Mouse (Mus musculus): ENCODE measurements at regions not wholly inside any gene's neighbourhood (a gene's known extent, or its start where the extent isn't known, plus 50 kb on each side); places are given as distances from the start of the nearest gene placed in this dataset.

DNA sequence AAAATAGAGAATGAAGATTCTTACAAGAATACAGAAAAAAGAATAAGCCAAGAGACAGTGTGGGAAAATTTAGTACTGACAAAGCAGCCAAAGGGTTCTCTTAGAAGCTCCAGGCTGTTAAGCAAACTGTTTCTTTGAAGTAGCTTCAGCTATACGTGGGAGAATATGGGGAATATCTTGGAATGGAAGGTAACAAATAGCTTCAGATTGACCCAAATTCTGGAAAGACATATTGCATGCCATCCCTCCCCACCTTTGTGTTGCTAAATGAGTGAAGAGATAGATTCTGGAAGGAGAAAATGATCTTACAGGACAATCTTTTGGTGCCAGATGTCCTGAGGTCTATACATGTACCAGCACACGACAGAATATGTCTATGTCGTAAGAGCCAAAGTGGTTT is 591.9 kb upstream of the Cdh6 start:
- DNase-seq (ENCODE audit: inconsistent ontology term) = no peak

DNA sequence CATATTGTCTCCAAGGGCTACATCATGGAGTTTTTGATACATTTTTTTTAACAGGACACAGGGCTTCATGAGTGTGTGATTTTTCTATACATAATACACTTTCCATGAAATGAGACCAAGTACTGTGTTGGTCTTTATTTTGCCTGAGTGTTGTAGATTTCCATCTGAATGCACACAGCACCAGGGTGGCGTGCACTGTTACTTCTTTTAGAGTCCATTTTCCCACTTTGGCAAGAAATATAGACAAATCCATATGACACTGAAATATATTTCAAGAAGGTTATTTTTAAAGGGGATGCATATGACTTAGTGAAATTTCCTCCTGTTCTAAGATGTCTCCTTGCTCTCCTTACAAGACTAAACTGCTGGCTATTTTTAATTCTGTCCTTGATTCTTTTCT is 591.1 kb upstream of the Cdh6 start:
- DNase-seq (ENCODE audit: inconsistent ontology term) = no peak

DNA sequence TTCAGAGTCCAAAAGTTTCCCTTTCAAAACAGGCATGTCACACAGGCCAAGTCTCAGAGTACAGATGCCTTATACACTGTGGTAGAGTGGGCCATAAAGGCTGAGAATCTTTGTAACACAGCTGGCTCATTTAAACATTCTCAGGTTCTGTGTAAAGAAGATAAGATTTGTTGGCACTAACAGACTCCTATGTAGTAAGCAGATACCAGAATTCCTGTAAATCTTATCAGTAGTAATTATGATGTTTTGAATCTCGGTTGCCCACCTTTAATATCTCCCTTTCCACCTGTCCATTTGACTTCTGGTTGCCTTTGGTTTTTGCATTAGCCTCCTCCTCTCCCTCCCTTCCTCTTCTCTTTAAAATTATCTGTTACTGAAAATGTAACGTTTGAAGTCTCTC is 573.1 kb upstream of the Cdh6 start:
- no peak for DNase-seq (ENCODE audit: inconsistent ontology term)

DNA sequence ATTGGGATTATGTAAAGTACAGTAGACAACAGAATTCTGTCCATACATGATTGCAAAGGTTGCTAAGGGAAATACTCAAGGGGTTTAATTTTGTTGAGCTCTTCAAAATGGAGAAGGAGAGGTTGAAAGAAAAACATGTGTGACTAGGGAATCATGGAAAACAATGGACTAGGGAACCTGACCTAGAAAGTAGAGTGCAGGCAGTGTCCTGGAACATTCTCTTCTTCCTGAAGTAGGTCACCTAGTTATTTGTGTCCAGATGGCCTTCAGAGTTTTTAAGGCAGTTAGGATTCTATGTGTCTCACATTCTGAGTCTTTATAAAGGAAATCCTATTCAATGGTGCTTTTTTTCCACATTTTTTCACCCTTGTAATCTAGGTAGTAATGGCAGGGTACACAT is 532.8 kb upstream of the Cdh6 start:
- peak; percentile 6 for DNase-seq (ENCODE audit: inconsistent ontology term)

DNA sequence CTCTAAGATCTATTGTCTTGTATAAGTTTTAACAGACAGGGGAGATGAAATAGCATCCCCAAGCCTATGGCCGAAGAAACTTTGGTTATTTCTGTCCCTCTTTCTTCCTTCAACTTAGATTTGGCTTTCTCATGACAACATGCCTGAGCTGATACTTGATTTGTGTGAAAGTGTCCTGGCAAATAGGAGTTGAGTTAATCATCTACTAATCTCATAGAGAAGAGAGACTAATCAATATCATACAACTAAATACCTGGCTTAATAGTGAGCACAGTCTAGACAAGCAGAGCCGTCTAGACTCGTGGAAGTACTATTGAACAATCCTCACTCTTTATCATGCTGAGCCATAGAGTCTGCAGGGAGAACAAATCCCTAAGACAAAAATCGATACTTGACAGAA is 531.7 kb upstream of the Cdh6 start:
- no peak for DNase-seq (ENCODE audit: inconsistent ontology term)

DNA sequence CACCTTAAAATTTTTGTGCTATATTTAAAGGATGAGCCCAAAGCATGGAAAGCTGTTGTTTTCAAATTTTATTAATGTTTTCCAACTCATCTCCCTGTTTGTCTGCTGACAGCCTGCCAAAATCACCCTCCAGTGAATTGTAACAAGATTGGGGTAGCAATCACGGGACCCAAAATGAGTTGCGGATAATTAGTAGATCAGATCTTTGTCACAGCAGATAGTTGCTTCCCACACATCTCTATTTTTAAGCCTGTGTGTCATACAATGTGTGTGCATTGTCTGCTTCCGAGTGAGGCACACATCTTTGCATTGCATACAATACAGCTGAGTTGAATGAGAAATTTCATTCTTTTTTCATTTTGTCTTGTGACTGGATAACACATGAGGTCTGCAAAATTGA is 494.7 kb upstream of the Cdh6 start:
- DNase-seq (ENCODE audit: inconsistent ontology term) = peak; percentile 13

DNA sequence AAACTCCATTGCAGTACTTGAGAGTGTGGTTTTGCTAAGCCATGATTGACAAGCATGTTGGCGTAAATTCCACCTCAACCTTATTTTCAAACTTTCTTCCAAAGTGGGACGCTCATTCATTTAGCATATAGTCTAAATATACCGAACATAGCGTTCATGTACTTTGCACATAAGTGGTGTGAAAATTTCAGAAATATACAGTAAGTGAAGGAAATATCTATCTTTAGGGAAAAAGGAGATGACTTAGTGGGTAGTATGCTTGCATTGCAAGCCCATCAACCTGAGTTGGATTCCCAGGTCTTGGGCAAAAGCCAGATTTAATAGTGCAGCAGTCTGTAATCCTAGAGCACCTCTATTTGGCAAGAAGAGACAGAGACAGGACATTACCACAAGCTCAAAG is 493.8 kb upstream of the Cdh6 start:
- no peak for DNase-seq (ENCODE audit: inconsistent ontology term)

DNA sequence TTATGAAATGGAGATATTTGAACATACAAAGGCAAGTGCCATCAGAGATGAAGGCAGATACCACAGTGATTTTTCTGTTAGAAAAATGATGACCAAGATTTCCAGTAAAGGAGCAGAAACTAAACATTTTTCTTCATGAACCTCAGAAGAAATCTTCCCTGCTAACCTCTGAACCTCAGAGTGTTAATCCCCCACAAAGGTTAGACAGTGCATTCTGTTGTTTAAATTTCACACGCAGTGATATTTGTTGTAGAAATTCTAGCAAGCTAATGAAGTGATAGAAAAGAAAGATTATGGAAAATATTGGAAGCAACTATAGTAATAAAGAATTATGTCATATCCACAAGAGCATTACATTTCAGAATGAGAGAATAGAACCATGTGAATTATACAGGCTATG is 488.8 kb upstream of the Cdh6 start:
- no peak for DNase-seq (ENCODE audit: inconsistent ontology term)

DNA sequence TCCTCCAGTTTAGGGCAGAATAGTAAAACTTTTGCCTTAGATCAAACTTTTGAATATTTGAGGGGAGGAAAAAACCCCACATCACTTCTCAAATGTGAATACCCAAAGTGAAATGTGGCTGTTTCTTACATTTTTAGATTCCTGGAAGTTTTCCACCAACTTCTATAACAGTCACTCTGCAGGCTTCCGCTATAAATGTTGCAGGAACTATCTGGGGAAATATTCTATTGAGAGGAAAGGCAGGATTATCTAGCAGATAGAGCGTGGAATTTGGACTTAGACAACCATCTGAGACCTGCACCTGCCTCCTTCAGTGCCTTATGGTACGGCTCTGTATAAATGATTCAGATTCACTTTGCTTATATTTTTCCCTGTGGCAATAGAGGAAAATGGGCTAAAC is 481.6 kb upstream of the Cdh6 start:
- no peak for DNase-seq (ENCODE audit: inconsistent ontology term)

DNA sequence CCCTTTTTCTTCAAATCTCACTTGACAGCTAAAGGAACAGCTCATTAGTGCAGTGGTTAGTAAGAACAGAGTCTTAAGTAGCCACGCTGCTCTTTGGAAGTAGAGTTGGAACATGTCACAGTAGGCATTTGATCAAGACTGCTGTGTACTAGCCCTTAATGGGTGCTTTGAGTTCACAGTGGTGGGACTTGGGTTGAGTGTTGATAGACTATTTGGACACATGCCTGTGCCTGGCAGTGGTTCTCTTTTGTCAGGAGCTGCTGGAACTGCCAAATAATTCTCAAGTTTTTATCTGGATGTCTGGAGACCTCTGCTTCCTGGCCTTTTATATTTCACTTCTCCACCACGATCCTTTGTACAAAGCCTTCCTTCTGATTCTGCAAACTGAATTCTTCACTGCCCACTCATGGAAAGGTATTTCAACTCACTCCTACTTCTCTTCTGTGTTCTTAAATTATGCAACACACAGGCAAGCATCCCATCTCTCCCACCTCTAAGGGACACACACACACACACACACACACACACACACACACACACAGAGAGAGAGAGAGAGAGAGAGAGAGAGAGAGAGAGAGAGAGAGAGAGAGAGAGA is 462.0 kb upstream of the Cdh6 start:
- DNase-seq (ENCODE audit: inconsistent ontology term) = peak; percentile 86

DNA sequence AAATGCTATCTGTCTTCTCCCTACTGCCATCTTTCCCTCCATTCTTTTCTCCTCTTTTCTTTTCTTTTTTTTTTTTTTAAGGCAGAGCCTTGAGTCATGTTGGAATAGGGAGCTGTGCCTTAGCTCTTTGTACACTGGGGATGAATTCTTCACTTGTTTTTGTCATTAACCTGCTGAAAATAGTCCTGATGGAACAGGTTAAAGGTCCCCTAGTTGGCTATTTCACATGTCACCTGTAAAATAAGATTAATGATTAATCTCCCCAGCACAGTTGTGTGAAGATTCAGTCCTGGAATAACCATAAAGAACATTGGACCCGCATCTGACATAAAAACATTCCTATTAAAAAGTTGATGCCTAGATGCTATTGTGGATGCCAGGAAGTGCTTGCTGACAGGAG is 428.7 kb upstream of the Cdh6 start:
- DNase-seq (ENCODE audit: inconsistent ontology term) = no peak

DNA sequence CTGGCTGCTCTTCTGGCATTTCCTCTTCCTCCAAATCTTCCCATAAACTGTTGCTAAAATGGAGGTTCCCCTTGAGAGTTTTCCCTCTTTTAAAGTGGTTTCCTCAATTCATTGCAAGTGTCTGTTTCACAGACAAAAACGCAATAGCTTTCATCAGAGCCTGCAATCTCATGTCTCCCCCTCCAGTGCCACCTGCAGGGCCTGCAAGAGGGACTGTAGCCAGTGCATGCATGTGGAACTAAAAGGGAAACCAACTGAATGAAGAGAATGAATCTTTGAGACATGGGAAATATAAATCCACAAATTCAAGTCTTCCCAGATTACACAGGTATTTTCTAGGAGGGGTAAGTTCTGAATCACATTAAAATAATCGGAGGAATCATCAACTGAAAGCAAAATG is 424.4 kb upstream of the Cdh6 start:
- peak; percentile 52 for DNase-seq (ENCODE audit: inconsistent ontology term)

DNA sequence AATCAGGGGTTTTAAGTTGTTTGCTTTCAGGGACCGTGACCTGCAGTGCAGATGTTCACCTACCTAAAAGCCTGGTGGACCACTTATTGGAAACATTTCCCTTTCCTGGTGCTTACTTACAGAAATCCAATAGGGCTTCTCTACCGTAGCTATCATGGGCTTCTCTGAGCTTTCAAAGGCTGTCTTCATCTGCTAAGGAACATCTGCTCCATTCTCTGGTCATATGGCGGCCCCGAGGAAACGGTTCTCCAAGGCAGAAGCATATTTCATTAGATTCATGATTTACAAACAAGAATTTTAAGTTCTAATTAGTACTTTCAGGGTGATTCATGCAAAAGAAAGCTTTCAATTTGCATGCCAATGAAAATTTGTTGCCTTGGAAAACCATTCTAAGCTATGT is 420.3 kb upstream of the Cdh6 start:
- DNase-seq (ENCODE audit: inconsistent ontology term) = peak; percentile 30

DNA sequence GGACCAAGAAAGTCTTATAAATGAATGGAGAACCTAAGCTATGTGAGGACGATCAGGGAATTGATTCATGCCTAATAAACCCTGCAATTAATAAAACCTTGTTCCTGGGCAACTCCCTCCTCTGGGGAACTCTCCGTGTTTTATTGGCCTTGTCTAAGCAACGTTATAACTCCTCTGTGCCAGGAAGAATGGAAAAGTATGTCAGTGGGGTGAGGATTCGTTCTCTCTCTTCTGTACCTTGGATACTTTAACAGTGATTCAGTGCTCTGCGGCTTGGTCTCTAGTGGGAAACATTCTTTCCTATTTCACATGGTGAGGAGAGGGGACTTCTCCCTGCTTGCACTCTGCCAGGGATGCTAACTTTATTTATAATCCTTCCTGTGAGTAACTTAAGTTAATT is 417.4 kb upstream of the Cdh6 start:
- DNase-seq (ENCODE audit: inconsistent ontology term) = no peak

DNA sequence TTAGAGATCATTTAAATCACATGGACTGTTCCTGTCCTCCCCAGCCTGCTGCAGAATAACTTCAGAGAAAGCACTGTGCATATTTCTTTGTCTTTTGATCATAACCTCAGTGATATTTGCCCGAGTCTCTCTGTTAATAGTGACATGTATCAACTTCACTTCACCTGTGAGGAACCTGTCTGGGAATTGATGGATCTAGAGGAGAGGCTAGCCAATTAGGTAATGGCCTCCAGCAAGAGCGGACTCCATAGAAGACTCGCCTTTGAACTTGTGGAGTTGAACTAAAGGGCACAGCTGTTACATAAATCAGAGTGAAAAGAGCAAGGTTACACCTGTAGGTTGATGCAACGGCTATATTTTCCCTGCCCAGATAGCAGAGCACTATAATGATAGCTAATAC is 409.8 kb upstream of the Cdh6 start:
- DNase-seq (ENCODE audit: inconsistent ontology term) = no peak

DNA sequence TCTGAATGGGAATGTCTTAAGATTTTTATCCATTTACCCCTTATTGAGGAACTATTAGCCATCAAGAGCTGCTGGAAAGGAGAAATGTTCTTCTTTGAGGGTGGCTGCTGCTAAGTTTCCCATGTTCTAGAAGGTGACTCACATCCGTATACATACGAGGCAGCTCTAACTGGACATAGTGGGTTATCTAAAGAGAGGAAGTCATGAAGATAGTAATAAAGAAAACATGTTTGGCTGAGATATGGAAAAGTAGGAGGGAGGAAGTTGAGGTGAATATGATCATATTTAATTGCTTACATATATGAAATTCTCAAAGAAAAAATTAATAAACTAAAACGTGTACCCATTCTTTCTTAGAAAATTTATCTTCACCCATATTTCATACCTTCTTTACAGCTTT is 408.7 kb upstream of the Cdh6 start:
- no peak for DNase-seq (ENCODE audit: inconsistent ontology term)

DNA sequence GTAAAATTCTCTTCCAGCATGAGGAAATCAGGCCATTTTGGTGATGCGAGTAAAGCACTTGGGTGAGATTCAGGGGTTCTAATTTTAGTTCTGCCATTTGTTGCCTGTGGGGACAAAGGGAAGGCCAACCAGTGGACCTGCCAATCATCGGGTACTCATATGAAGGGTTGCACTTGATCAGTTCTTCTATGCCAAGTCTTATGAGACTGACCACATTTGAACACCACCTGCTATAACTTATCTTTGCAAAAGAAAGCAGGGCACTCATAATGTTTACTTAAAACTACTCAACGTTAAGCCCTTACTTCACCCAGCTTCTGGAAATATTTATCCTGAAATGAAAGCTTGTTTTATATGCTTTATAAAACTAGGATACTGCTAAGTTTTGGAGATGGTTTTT is 400.1 kb upstream of the Cdh6 start:
- no peak for DNase-seq (ENCODE audit: inconsistent ontology term)

DNA sequence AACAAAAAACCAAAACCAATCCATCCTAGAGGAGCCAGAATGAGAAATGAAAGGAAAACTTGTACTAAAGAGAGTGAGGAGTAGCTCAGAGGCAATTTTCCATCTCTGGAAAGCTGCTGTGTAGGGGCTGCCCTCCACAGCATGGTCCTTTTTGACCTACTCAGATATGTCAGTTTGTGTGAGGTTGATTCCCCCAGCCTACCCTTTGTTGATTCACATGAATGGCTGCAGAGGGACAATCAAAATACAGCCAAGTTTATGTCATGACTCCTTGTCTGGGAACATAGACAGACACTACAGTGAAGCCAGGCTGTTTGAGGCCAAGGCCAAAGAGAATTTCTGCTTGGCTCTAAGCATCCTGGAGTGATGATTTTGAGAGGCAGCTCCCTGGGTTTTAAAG is 387.4 kb upstream of the Cdh6 start:
- peak; percentile 60 for DNase-seq (ENCODE audit: inconsistent ontology term)

DNA sequence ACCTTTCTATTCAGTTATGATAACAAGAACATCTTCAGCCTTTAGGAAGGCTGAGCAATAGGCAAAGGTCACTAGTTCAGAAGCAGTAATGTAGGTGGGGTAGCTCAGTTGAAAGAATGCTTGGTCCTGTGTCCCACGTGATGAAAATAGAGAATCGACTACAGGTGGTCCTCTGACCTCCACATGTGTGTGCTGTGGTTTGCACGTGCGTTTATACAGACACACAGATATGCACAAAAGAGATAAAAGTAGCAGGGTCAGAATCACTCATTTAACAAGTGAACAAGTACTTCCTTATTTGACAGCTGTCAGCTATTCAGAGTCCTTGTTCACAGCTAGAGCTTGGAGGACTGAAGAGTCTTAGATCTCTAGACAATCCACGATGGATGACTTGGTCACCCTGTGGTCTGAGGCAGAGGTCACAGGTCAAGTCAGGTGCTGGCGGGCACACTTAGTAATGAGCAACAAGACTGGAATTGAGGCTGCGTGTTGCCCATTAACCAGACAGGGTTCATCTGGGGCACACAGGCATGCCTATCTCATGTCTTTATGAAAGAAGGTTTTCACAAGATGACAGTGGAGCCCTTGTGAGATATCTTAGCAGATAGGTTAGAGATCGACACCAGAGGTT is 375.8 kb upstream of the Cdh6 start:
- DNase-seq (ENCODE audit: inconsistent ontology term) = no peak

DNA sequence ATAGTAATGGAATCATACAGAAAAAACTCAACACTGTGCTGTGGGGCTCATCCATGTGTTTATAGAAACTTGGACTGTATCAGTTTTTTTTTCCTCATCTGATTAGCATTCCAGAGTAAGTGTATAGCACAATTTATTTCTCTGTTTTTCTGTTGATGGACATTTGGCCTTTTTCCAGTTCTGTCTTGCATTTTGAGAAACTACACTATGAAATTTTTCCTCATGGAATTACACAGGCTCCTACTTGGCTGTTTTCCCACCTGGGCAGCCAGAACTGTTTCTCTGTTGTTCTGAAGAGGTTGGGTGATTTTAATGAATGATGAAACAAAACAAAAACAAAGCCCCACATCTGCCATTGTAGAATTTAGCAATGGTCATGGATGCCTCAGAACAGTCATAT is 366.6 kb upstream of the Cdh6 start:
- peak; percentile 58 for DNase-seq (ENCODE audit: inconsistent ontology term)

DNA sequence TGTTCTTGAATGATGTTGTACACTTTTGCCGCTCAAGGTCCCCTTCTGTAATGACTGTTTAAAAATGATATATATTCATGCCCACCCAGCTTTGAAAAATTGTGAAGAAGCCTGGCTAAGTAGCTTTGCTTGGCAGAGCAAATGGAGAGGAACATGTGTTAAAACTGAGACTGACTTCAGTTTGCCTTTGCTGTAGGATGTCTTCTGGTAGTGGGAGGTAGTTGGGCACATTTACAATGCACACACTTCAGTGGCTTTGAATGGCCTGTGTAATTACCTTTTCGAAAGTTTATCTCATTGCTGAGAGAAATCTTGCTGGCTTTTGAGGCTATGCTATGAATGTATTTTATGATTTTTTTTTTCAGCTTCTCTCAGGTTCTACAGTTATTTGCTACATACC is 360.5 kb upstream of the Cdh6 start:
- no peak for DNase-seq (ENCODE audit: inconsistent ontology term)

DNA sequence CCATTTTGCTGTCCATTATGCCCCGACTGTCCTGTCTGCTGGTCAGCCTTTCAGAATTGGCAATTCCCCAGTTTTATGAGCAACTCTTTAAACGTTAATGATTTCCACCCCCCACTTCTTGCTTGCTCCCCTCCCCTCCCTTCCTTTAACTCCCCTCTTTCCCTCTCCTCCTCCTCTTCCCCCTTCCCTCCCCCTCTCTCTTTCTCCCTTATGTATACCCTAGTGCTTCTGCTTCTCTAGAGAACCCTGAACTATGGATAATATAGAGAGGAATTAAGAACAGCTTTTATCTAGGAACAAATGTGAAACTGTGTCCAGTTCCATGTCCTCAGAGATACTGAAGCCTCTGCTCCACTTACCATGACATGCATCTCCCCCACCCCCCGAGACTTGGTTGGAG is 356.5 kb upstream of the Cdh6 start:
- DNase-seq (ENCODE audit: inconsistent ontology term) = no peak

DNA sequence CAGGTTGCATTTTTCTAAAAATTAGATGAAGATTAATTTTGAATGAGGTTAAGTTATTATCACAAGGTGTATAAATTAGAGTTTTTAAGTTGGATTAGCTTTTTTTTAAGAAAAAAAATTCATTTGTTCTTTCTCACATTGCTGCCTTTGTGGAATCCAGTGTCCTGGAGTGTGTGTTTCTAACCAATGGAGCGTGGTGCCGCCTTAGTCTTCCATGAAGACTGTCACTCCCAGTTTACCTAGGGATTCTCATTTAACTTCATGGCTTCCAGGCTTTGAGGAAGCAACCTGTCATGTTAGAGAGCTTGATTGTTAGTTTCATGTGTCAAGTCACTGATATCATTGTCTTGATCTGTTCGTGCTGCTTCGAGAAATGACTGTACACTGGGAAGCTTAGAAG is 355.6 kb upstream of the Cdh6 start:
- no peak for DNase-seq (ENCODE audit: inconsistent ontology term)
